13 mouse cellular contexts compared by ENCODE assay signal in the genomic region with DNA sequence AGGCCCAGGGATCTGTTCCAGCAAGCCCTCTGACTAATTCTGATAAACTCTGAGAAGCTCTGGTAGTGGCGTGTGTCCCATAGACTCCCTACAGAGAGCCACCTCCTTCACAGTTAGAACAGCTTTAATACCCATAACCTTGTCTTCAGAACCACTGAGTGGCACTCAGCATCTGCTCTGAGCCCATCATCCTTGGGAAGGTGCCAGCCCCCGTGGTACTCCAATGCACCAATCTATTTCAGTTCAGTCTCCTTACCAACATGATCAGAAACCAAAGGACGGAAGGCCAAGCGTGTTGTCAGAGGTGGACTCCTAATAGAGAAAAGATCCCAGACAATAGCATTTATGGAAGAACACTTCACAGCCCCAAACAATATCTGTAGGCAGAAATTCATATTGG.
A peak's percentile ranks its signal among the peaks of the same experiment; 100 is the strongest.
DNase-seq lines count a peak whose midpoint lies in the region; ATAC-seq and TF ChIP-seq lines count a peak whose summit lies in the region.
"Had no signal": no experiment of that assay in that cellular context is flagged by ENCODE, and none has a peak within 500 bp of the region (broad histone marks: within the 10 kb centered on the region; RNA-seq: fewer than 3 reads in every experiment).

No protein-coding gene starts in this region.

- H3K4me3 ChIP-seq in forebrain, embryonic 15.5 days: no peak overlapping the region
- H3K4me3 ChIP-seq in forebrain, postnatal 0 days (ENCODE audit: low read depth, low read length): no peak overlapping the region
- H3K4me3 ChIP-seq: embryonic facial prominence, embryonic 12.5 days; heart, embryonic 13.5 days; hindbrain, embryonic 15.5 days had no signal

- H3K27me3 ChIP-seq in forebrain, embryonic 15.5 days: no peaks in the 10 kb centered on the region
- H3K27me3 ChIP-seq in forebrain, postnatal 0 days (ENCODE audit: insufficient read depth, low read length): no peaks in the 10 kb centered on the region
- H3K27me3 ChIP-seq: embryonic facial prominence, embryonic 12.5 days; heart, embryonic 13.5 days; hindbrain, embryonic 15.5 days had no signal

- 82% methylated on average over 4 of the region's 4 CpGs for WGBS in forebrain, embryonic 15.5 days
- WGBS in forebrain, postnatal 0 days: 87% methylated on average over 4 of the region's 4 CpGs

- ATAC-seq in cerebellum, adult (ENCODE audit: insufficient number of reproducible peaks, low FRiP score, low TSS enrichment): no peak
- 0 out of 2 replicates have a peak, but pooled peaks have one; percentile 2 for ATAC-seq in forebrain, embryonic 15.5 days (replicated peaks)
- no peak for ATAC-seq in forebrain, postnatal 0 days
- ATAC-seq: intestine, embryonic 16.5 days had no signal

- peak; percentile 48 to 62 for DNase-seq in cerebellum, postnatal 14 days
- DNase-seq in forebrain, postnatal 0 days: no peak
- peak; percentile 19 for DNase-seq in right cerebral cortex, postnatal 14 days
- DNase-seq in right cerebral cortex, adult 18-20 months: no peak
- DNase-seq in adrenal gland, postnatal 36 days: no peak
- DNase-seq: gastrocnemius, postnatal 36 days; heart, adult 11 months had no signal

- H3K9ac ChIP-seq in forebrain, embryonic 15.5 days (replicated peaks): no peak overlapping the region
- no peak overlapping the region for H3K9ac ChIP-seq in forebrain, postnatal 0 days
- H3K9ac ChIP-seq: embryonic facial prominence, embryonic 12.5 days; heart, embryonic 13.5 days; hindbrain, embryonic 15.5 days had no signal

- TF ChIP-seq CTCF in forebrain, postnatal 0 days (IDR thresholded peaks at IDR 0.05; ENCODE audit: low read depth): no peak

- H3K4me2 ChIP-seq in forebrain, embryonic 15.5 days (replicated peaks): no peak overlapping the region
- no peak overlapping the region for H3K4me2 ChIP-seq in forebrain, postnatal 0 days (ENCODE audit: low read depth)
- H3K4me2 ChIP-seq: embryonic facial prominence, embryonic 12.5 days; heart, embryonic 13.5 days; hindbrain, embryonic 15.5 days had no signal

- no peaks in the 10 kb centered on the region for H3K36me3 ChIP-seq in forebrain, embryonic 15.5 days
- no peaks in the 10 kb centered on the region for H3K36me3 ChIP-seq in forebrain, postnatal 0 days (ENCODE audit: insufficient read depth)
- H3K36me3 ChIP-seq: embryonic facial prominence, embryonic 12.5 days; heart, embryonic 13.5 days; hindbrain, embryonic 15.5 days had no signal

- H3K9me3 ChIP-seq in forebrain, embryonic 15.5 days: no peaks in the 10 kb centered on the region
- no peaks in the 10 kb centered on the region for H3K9me3 ChIP-seq in forebrain, postnatal 0 days (ENCODE audit: low read length)
- H3K9me3 ChIP-seq: embryonic facial prominence, embryonic 12.5 days; heart, embryonic 13.5 days; hindbrain, embryonic 15.5 days had no signal

- no peaks in the 10 kb centered on the region for H3K4me1 ChIP-seq in forebrain, embryonic 15.5 days
- no peaks in the 10 kb centered on the region for H3K4me1 ChIP-seq in forebrain, postnatal 0 days (ENCODE audit: insufficient read depth)
- H3K4me1 ChIP-seq: embryonic facial prominence, embryonic 12.5 days; heart, embryonic 13.5 days; hindbrain, embryonic 15.5 days had no signal

- H3K27ac ChIP-seq in forebrain, embryonic 15.5 days (replicated peaks): no peak overlapping the region
- no peak overlapping the region for H3K27ac ChIP-seq in forebrain, postnatal 0 days (ENCODE audit: low read depth, low read length)
- H3K27ac ChIP-seq: embryonic facial prominence, embryonic 12.5 days; heart, embryonic 13.5 days; hindbrain, embryonic 15.5 days had no signal

Comparison
In these comparisons a context has a peak if more than half of its experiments do, and no peak if none do; other contexts are left out.
1. DNase-seq: peak in cerebellum, postnatal 14 days (2 of 2) and right cerebral cortex, postnatal 14 days (single experiment); none in forebrain, postnatal 0 days (single experiment), right cerebral cortex, adult 18-20 months (single experiment) and adrenal gland, postnatal 36 days (0 of 2).